Comparison of ENCODE assay signal across 8 mouse cellular contexts in genomic region chr15:59245927-59246649, GRCm38 (mm10).
DNase-seq lines count a peak whose midpoint lies in the region; ATAC-seq and TF ChIP-seq lines count a peak whose summit lies in the region.

No protein-coding gene starts in this region.

- 50% methylated on average over 4 of the region's 4 CpGs for WGBS in liver, embryonic 11.5 days
- 53% methylated on average over 4 of the region's 4 CpGs for WGBS in heart, embryonic 12.5 days
- 57% methylated on average over 4 of the region's 4 CpGs for WGBS in thymus, adult 2 months

- no peaks in the 10 kb centered on the region for H3K27me3 ChIP-seq in liver, embryonic 11.5 days (replicated peaks; ENCODE audit: control insufficient read depth, insufficient read depth, low read length)
- no peaks in the 10 kb centered on the region for H3K27me3 ChIP-seq in heart, embryonic 12.5 days (replicated peaks)
- no peaks in the 10 kb centered on the region for H3K27me3 ChIP-seq in thymus, adult 2 months (ENCODE audit: control insufficient read depth, insufficient read depth, low read length)

- TF ChIP-seq POLR2A in thymus, adult 2 months (IDR thresholded peaks at IDR 0.05; ENCODE audit: control insufficient read depth, extremely low read depth, insufficient read depth, low read length, poor library complexity), result no peak

- no peak overlapping the region for H3K9ac ChIP-seq in liver, embryonic 11.5 days (ENCODE audit: low read depth, low read length)
- no peak overlapping the region for H3K9ac ChIP-seq in heart, embryonic 12.5 days

- H3K9me3 ChIP-seq in liver, embryonic 11.5 days (ENCODE audit: control insufficient read depth, low read length), result no peaks in the 10 kb centered on the region
- no peaks in the 10 kb centered on the region for H3K9me3 ChIP-seq in heart, embryonic 12.5 days (replicated peaks)

- H3K4me2 ChIP-seq in liver, embryonic 11.5 days, result no peak overlapping the region
- no peak overlapping the region for H3K4me2 ChIP-seq in heart, embryonic 12.5 days

- H3K4me1 ChIP-seq in liver, embryonic 11.5 days (replicated peaks; ENCODE audit: control insufficient read depth, insufficient read depth, low read length), result no peaks in the 10 kb centered on the region
- no peaks in the 10 kb centered on the region for H3K4me1 ChIP-seq in heart, embryonic 12.5 days (replicated peaks)
- peaks cover 12% of the 10 kb centered on the region for H3K4me1 ChIP-seq in thymus, adult 2 months (replicated peaks; ENCODE audit: control insufficient read depth, insufficient read depth, low read length)

- no peak for ATAC-seq in liver, embryonic 11.5 days (replicated peaks; ENCODE audit: low FRiP score)
- ATAC-seq in heart, embryonic 12.5 days (ENCODE audit: insufficient number of reproducible peaks, low FRiP score), result 0 out of 2 replicates have a peak, but pooled peaks have one; percentile 39
- ATAC-seq in frontal cortex, adult (ENCODE audit: low TSS enrichment), result no peak

- TF ChIP-seq CTCF in thymus, adult 2 months (IDR thresholded peaks at IDR 0.05; ENCODE audit: borderline replicate concordance, control insufficient read depth, extremely low read depth, insufficient read depth, low read length, poor library complexity), result no peak

- peak; percentile 6 for DNase-seq in liver
- no peak for DNase-seq in liver, embryonic 11.5 days (ENCODE audit: low spot score)
- peak; percentile 40 to 64 for DNase-seq in kidney, postnatal 4 days
- peak; percentile 53 for DNase-seq in thymus, adult 2 months
- no peak for DNase-seq in layer of hippocampus, postnatal 14 days (ENCODE audit: low spot score in 2 of 2)
- no peak for DNase-seq in gastrocnemius, postnatal 10 days

- H3K36me3 ChIP-seq in liver, embryonic 11.5 days (ENCODE audit: control insufficient read depth, insufficient read depth, low read length), result no peaks in the 10 kb centered on the region
- H3K36me3 ChIP-seq in heart, embryonic 12.5 days, result no peaks in the 10 kb centered on the region
- H3K36me3 ChIP-seq in thymus, adult 2 months (ENCODE audit: control insufficient read depth, insufficient read depth, low read length), result no peaks in the 10 kb centered on the region

- no peak overlapping the region for H3K4me3 ChIP-seq in liver, embryonic 11.5 days (ENCODE audit: low read depth, low read length)
- H3K4me3 ChIP-seq in heart, embryonic 12.5 days, result no peak overlapping the region
- H3K4me3 ChIP-seq in thymus, adult 2 months (ENCODE audit: control insufficient read depth, insufficient read depth, low read length), result no peak overlapping the region

- no peak overlapping the region for H3K27ac ChIP-seq in liver, embryonic 11.5 days (ENCODE audit: low read depth, low read length)
- no peak overlapping the region for H3K27ac ChIP-seq in heart, embryonic 12.5 days (ENCODE audit: poor library complexity, severe bottlenecking)
- peak overlapping the region; percentile 63 for H3K27ac ChIP-seq in thymus, adult 2 months (ENCODE audit: control insufficient read depth, insufficient read depth, low read length)

Comparison
In these comparisons a context has a peak if more than half of its experiments do, and no peak if none do; other contexts are left out.
1. DNase-seq: peak in liver (single experiment), kidney, postnatal 4 days (2 of 2) and thymus, adult 2 months (single experiment); none in liver, embryonic 11.5 days (single experiment), layer of hippocampus, postnatal 14 days (0 of 2) and gastrocnemius, postnatal 10 days (single experiment).